Mouse (Mus musculus) common myeloid progenitor, adult 5-6 weeks (primary cell): ENCODE measurements at regions not wholly inside any gene's neighbourhood (a gene's known extent, or its start where the extent isn't known, plus 50 kb on each side); places are given as distances from the start of the nearest gene placed in this dataset.

Source experiments
- ATAC-seq: replicated peaks from 2 replicates; pipeline ENCODE4 v1.8.0; 2016; ENCODE audit warnings: low read depth, mild to moderate bottlenecking, moderate TSS enrichment, inconsistent platforms; ENCODE audit not compliant: poor library complexity, severe bottlenecking

DNA sequence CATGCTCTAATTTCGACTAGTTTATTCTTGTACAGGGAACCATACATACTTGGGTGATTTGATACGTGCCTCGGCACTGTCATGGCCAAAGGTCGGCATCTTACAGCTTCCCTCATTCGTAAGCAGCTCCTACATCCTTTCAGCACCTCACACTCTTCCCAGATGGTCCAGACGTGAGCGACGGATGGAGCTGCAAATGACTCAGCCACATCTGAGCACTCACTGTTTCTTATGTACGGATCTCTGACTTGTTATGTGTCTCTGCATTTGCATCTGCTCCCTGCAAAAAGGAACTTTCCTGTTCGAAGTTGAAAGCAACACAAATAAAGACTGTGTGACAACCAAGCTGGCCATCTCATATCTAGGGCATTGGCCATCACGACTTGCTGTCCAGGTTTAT lies 402.5 kb downstream of the Rergl start:
- no peak for ATAC-seq

DNA sequence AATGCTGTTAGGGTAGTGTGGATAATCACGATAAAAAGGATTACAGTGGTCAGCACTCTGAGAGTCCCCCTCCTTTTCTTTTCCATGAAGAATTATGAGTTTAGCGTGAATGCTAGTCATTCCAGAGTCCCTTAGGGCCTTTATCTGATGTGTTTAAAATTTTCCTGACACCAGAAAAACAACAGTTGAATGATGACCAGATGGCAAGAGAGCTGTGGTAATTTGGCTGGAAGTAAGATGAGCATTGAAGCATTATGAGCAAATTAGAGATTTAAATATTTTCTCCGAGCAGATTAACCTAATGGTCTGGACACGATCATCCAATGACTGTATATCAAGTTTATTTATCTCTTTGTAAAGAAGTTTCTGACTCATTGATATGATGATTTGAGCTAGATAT lies 417.1 kb upstream of the Igbp1b start:
- no peak for ATAC-seq

- ATAC-seq, result no peak
Observed at GRCm38 (mm10) chr6:139027696-139028095, 369.4 kb upstream of the Igbp1b start.

GRCm38 (mm10) chr6:139014526-139014925 lies 356.2 kb upstream of the Igbp1b start:
- no peak for ATAC-seq

DNA sequence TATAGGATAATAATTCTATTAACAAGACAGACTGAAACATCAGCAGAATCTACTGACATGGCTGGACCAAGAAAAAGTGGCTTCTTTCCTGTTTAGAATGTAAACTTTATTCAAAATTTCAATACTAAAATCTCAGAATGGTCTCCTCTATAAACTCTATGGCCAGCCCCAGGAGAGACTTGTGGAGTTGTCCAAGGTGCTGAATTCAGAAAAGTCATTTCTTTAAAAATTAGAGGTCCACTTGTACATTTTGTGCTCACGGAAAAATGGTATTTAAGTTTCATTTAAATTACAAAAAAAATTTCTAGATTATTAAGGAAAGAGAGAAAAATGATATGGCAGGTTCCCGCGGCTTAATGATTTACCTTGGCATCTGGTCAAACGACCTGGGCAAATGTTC lies 352.2 kb upstream of the Igbp1b start:
- ATAC-seq, result no peak
